Mouse (Mus musculus): Measurements from ENCODE around the gene Chchd2.

DNA sequence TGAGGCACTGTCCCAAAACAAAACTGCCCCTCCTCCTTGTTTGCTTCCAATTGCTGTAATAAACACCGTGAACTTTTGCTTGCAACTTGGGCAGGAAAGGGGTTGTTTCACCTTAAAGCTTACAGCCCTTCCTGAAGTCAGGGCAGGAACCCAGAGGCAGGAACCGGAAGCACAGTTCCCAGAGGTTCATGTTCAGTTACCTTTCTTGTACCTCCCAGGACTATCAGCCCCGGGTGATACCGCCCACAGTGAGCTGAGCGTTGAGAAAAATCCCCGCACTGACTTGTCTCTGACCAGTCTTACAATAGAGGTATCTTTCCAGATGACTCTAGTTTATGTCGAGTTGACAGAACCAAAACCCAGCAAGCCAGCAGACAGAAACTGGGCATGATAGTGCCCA, 22.3 kb upstream of the Chchd2 start:
- TF ChIP-seq CTCF (IDR thresholded peaks at IDR 0.05; ENCODE audit: control insufficient read depth, insufficient read depth, insufficient replicate concordance, low read depth, low read length): no peak
- TF ChIP-seq POLR2A (IDR thresholded peaks at IDR 0.05; ENCODE audit: control insufficient read depth, low read depth, low read length): no peak

Data from testis, adult 2 months (tissue).